In the genomic region with DNA sequence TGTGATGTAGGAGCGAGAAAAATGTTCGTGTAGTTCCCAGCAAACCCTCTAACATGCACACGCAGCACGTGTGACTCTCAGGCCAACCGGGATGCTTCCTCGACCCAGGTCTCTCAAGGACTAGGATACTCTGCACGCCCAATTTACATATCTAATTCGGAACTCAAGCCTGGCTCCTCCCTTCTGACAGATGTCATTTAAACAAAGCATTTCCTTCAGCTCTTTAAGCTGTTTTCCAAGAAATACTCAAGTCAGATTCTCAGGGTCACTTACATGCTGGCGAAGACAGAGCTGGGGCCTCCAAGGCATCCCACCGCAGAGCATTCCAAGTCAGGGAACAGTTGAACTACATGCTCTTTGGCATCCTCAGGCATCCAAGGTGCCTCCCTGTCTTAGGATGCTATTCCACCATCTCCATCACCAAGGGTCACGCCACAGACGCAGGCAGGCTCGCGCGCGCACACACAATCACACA, we compare ENCODE assay signal across 9 mouse cellular contexts. TPM values are rescaled to one million over a fixed set of nuclear protein-coding genes. Genes with fewer than 3 reads are reported as not detected.
DNase-seq lines count a peak whose midpoint lies in the region; ATAC-seq lines count a peak whose summit lies in the region.
"Had no signal": no experiment of that assay in that cellular context is flagged by ENCODE, and none has a peak within 500 bp of the region (broad histone marks: within the 10 kb centered on the region; RNA-seq: fewer than 3 reads in every experiment).

No protein-coding gene starts in this region.

- H3K4me3 ChIP-seq in heart, embryonic 16.5 days (ENCODE audit: low read length), result peak overlapping the region; percentile 70
- peak overlapping the region; percentile 82 for H3K4me3 ChIP-seq in liver, embryonic 15.5 days (replicated peaks)

- peaks cover 12% of the 10 kb centered on the region for H3K4me1 ChIP-seq in heart, embryonic 16.5 days (ENCODE audit: control insufficient read depth, insufficient read depth, low read length)
- peaks cover 27% of the 10 kb centered on the region for H3K4me1 ChIP-seq in liver, embryonic 15.5 days (replicated peaks)

- no peaks in the 10 kb centered on the region for H3K9me3 ChIP-seq in heart, embryonic 16.5 days (replicated peaks; ENCODE audit: control insufficient read depth, low read length)
- H3K9me3 ChIP-seq in liver, embryonic 15.5 days (replicated peaks), result no peaks in the 10 kb centered on the region

- no peaks in the 10 kb centered on the region for H3K27me3 ChIP-seq in heart, embryonic 16.5 days (ENCODE audit: control insufficient read depth, insufficient read depth, low read length)
- no peaks in the 10 kb centered on the region; the same call in 1 of the 2 replicates for H3K27me3 ChIP-seq in liver, embryonic 15.5 days
- H3K27me3 ChIP-seq in splenic B cell, adult 2 months (ENCODE audit: control insufficient read depth, insufficient read depth, low read length, poor library complexity, severe bottlenecking), result no peaks in the 10 kb centered on the region

- 1% methylated on average over 16 of the region's 16 CpGs for WGBS in heart, embryonic 16.5 days
- WGBS in liver, embryonic 15.5 days (ENCODE audit: insufficient replicate concordance), result under 1% methylated on average over 16 of the region's 16 CpGs

- H3K9ac ChIP-seq in heart, embryonic 16.5 days (ENCODE audit: low read length), result peak overlapping the region; percentile 87
- H3K9ac ChIP-seq in liver, embryonic 15.5 days, result peak overlapping the region; percentile 77

- ATAC-seq in heart, embryonic 16.5 days (replicated peaks; ENCODE audit: extremely low read depth, insufficient read depth, low FRiP score), result no peak
- no peak for ATAC-seq in liver, embryonic 15.5 days (ENCODE audit: insufficient read depth)

- H3K36me3 ChIP-seq in heart, embryonic 16.5 days (ENCODE audit: control insufficient read depth, insufficient read depth), result peaks cover 18% of the 10 kb centered on the region
- H3K36me3 ChIP-seq in liver, embryonic 15.5 days (replicated peaks), result peaks cover 37% of the 10 kb centered on the region
- peaks cover 5% of the 10 kb centered on the region for H3K36me3 ChIP-seq in splenic B cell, adult 2 months (ENCODE audit: control insufficient read depth, insufficient read depth, low read length, poor library complexity, severe bottlenecking)

- no peak overlapping the region for H3K27ac ChIP-seq in heart, embryonic 16.5 days (ENCODE audit: low read length)
- no peak overlapping the region for H3K27ac ChIP-seq in liver, embryonic 15.5 days (replicated peaks)

- DNase-seq in adrenal gland, postnatal 10 days, result peak; percentile 38
- DNase-seq in adrenal gland, adult 2 months, result no peak
- DNase-seq in thymus, postnatal 0 days (ENCODE audit: low spot score), result peak; percentile 38
- DNase-seq in thymus, postnatal 4 days, result no peak
- DNase-seq in splenic B cell, adult 2 months (ENCODE audit: low read depth, low spot score), result peak; percentile 32
- DNase-seq in thymus, postnatal 10 days (ENCODE audit: low spot score in 2 of 2), result no peak

- H3K4me2 ChIP-seq in heart, embryonic 16.5 days (ENCODE audit: low read depth, low read length), result peak overlapping the region; percentile 83
- peak overlapping the region; percentile 98 for H3K4me2 ChIP-seq in liver, embryonic 15.5 days

RNA-seq across cellular contexts. Expression of a gene that starts 1.0 kb away (rescaled TPM):
- 10 to 100 TPM; 18.1 to 20.3 TPM for total RNA-seq in adrenal gland, postnatal 10 days (2021)
- total RNA-seq in adrenal gland, adult 2 months (2021), result 10 to 100 TPM; 18.7 to 26.2 TPM
- 21.4 and 22.4 TPM in 2 replicates for polyA plus RNA-seq in adrenal gland, adult 2 months (2012; rRNA removed)
- polyA plus RNA-seq in thymus, postnatal 0 days (2015; fragmentation: Nextera tagmentation; extraction: Ambion mirVana), result 13.0 and 15.2 TPM in 2 replicates
- polyA plus RNA-seq in heart, embryonic 16.5 days (2015; fragmentation: Nextera tagmentation; extraction: Ambion mirVana), result 13.5 and 14.2 TPM in 2 replicates
- polyA plus RNA-seq in liver, embryonic 15.5 days (2015; fragmentation: Nextera tagmentation; extraction: Ambion mirVana), result 5.9 and 6.6 TPM in 2 replicates

RNA-seq across cellular contexts. Expression of a gene that starts 40.7 kb away (rescaled TPM):
- total RNA-seq in adrenal gland, postnatal 10 days (2021), result 10 to 100 TPM; 51.0 to 56.2 TPM
- 10 to 100 TPM; 28.9 to 34.0 TPM for total RNA-seq in adrenal gland, adult 2 months (2021)
- polyA plus RNA-seq in adrenal gland, adult 2 months (2012; rRNA removed), result 13.8 and 16.1 TPM in 2 replicates
- 44.7 and 46.1 TPM in 2 replicates for polyA plus RNA-seq in thymus, postnatal 0 days (2015; fragmentation: Nextera tagmentation; extraction: Ambion mirVana)
- polyA plus RNA-seq in heart, embryonic 16.5 days (2015; fragmentation: Nextera tagmentation; extraction: Ambion mirVana), result 22.2 and 24.0 TPM in 2 replicates
- 3.9 and 4.7 TPM in 2 replicates for polyA plus RNA-seq in liver, embryonic 15.5 days (2015; fragmentation: Nextera tagmentation; extraction: Ambion mirVana)

RNA-seq across cellular contexts. Expression of a gene that starts 53.2 kb away (rescaled TPM):
- 1 to 10 TPM in 1 of 2 experiments, under 1 TPM in 1; 0.60 to 1.2 TPM for total RNA-seq in adrenal gland, postnatal 10 days (2021)
- under 1 TPM; 0.46 to 0.93 TPM for total RNA-seq in adrenal gland, adult 2 months (2021)
- polyA plus RNA-seq in adrenal gland, adult 2 months (2012; rRNA removed), result 0.12 TPM in 1 of 2 replicates, not detected in the other
- 0.21 and 0.30 TPM in 2 replicates for polyA plus RNA-seq in thymus, postnatal 0 days (2015; fragmentation: Nextera tagmentation; extraction: Ambion mirVana)
- polyA plus RNA-seq in heart, embryonic 16.5 days (2015; fragmentation: Nextera tagmentation; extraction: Ambion mirVana), result 0.28 and 0.36 TPM in 2 replicates
- polyA plus RNA-seq in liver, embryonic 15.5 days (2015; fragmentation: Nextera tagmentation; extraction: Ambion mirVana), result not detected in 2 replicates
- polyA plus RNA-seq: large intestine, adult 2 months had no signal

Comparison
In these comparisons a context has a peak if more than half of its experiments do, and no peak if none do; other contexts are left out.
1. DNase-seq: peak in adrenal gland, postnatal 10 days (single experiment), thymus, postnatal 0 days (single experiment) and splenic B cell, adult 2 months (single experiment); none in adrenal gland, adult 2 months (single experiment), thymus, postnatal 4 days (single experiment) and thymus, postnatal 10 days (0 of 2).